Mouse (Mus musculus) left cerebral cortex, adult 11 months (tissue): ENCODE measurements at regions not wholly inside any gene's neighbourhood (a gene's known extent, or its start where the extent isn't known, plus 50 kb on each side); places are given as distances from the start of the nearest gene placed in this dataset.
A peak's percentile ranks its signal among the peaks of the same experiment; 100 is the strongest.

ENCODE experiments used
- DNase-seq: peaks from one replicate; pipeline ENCODE4 v3.0.0; 2022; ENCODE audit warnings: low spot score

DNA sequence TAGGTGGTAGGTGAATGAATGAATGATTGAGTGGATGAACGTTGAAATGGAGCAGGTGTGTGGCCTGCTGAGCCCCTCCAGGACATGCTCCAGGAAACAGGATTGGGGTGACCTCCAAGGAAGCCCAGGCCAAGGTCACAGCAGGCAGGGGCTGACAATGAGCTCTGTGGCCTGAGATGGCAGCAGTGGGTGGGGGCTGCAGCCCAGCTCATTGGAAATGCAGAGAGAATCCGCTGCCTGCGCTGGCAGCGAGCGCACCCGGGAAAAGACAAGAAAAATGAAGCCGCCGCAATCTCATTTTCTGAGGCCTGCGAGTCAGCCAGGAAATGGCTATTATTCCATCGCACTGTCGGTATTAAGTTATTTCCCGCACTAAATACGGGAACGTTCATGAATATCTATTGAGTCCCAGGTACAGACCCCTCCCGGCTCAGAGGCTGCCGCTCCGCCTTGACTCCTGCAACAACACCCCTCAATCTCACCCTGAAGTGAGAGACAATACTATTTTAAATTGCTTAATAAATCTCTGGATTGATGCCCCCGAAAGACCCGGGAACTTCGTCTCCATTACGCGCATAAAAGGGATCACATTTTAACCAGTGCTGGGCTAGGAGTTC is 153.7 kb downstream of the Cryba4 start:
- DNase-seq: no peak

DNA sequence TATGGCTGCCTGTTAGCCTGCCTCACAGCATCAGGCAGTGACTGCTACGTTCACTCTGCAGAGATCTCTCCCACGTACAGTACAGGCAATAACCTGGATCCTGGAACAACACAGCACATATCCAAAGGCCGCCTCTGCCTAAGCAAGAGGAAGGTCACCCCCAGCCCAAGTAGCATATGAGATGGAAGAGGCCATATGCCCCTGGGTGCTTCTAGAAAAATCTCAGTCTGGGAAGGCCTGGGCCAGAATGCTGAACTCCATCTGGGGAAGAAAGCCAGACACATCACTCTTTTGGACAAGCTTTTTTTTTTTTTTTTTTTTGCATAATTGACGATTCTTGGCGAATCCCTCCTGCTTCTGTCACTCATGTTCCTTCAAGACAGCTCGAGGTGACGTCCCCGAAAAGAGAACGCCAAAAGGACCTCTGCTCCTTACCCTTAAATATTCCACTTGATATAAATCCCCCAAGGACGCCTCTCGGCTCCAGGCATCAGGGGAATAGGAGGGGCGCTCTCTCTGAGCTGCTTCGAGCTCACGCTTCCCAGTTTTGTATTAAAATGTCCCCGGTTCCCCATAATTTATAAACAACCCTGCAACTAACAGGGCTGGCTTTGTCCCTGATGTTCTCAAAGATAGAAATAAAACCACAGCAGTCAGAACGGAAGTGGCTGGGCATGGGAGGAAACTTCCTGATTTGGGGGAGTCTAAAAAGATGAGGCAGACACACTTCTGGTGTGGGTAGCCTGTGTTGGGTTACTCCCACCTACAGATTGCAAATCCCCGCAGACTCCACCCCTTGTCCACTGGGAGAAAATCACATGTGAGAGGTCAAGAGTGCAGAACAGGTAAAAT is 150.4 kb downstream of the Cryba4 start:
- no peak for DNase-seq

DNA sequence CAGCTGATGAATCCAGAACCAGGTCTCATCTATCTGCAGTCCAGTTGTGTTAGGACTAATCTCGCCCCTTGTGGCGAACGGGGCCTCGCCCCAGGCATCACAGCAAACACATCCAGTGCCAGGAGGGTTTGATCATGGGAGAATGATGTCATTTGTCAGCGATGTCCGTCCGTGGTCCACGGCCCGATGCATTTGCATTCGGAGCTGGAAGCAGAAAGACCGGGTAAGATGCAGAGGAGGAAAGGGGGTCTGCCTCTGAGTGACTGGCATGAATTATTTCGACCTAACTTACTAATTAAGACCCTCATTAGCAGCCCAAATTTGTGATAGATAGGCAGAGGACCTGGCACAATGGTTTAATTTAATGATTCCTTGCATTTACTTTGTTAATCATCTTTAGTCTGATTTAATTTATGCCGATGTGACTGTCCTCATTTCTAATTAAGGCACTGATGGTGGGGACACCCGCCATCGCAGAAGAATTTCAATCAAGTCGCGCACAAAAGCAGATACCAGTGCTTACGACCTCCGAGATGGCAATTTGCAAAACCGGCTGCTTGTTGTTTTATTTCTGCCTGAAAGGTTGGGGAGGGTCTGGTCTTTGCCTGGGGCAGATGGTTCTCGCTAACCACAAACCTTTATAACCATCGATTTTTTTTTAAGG is 141.9 kb downstream of the Cryba4 start:
- peak; percentile 38 for DNase-seq

DNA sequence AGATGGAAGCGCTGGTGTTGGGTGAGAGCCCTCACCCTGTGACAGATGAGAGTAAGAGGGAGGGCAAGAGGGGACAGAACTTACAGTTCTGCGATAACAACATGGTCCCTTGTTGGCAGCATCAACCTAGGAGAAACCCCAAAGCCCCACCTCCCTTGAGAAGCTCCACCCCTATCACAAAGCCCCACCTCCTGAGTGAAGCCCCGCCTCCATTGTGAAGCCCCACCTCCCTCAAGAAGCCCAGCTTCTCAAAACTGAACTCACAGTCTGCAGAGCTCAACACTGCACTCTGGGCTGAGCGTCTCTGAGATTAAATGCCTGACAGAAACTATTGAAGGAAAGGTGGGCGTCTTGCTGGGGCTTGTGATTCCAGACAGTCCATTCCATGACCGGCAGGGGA is 131.6 kb downstream of the Cryba4 start:
- DNase-seq: no peak

DNA sequence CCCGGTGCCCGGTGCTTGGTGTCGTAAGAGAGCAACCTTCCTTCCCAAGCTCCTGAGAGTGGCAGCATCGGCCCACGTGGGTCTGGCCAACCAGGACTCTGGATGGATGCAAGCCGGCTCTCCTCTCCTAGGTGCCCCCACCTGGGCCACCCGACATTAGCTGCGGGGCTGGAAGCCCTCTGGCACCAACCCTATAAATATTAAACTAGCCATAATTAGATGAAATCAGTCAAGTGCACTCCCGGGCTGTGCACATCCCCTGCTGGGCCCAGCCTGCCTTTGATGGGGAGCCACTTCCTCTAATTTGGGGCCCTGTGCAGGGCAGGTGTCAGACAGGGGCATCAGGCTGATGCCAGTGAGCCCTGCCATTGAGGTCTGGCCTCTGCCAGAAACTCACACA is 130.8 kb downstream of the Cryba4 start:
- DNase-seq: no peak

DNA sequence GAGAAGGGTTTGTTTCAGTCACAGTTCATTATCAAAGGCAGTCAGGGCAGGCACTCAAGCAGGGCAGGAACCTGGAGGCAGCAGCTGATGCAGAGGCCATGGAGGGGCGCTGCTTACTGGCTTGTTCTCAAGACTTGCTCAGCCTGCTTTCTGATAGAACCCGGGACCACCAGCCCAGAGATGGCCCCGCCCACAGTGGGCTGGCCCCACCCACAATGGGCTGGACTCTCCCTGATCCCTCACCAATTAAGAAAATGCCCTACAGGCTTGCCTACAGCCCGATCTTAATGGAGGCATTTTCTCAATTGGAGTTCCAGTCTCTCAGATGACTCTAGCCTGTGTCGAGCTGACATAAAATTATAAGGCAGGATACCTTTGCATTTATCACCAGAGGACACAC is 129.7 kb downstream of the Cryba4 start:
- no peak for DNase-seq

DNA sequence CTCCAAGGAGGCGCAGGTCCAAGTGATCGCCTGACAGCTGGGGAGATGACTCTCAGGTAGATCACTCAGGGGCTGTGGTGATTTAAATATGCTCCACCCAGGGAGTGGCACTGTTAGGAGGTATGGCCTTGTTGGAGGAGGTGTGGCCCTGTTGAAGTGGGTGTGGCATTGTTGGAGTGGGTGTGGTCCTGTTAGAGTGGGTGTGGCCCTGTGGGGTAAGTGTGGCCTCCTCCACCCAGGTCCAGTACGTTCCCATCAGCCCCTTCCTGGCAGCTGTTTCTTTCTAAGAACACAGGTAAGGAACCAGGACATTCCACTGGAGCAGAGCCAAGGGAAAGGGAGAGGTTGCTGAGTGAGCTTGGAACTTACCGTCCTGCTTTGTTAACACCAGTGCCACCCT is 125.1 kb downstream of the Cryba4 start:
- DNase-seq: no peak

DNA sequence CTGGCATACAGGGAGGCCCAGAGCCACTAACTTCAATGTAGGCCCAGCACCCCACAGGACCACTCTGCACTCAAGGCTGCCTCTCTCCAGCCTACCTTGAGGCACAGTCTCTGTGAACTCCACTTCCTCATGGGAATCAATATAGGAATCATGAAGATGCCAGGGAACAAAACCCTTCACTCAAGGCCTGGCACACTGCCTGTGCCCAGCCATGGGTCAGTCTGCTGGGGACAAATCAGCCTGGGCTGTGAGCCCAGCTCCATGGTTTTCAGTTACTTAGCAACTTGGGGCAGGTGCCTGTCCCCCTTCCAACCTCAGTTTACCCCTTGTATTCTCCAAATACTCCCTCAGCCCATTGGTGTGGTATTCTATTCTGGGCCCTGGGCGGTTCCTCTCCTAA is 119.6 kb downstream of the Cryba4 start:
- no peak for DNase-seq

DNA sequence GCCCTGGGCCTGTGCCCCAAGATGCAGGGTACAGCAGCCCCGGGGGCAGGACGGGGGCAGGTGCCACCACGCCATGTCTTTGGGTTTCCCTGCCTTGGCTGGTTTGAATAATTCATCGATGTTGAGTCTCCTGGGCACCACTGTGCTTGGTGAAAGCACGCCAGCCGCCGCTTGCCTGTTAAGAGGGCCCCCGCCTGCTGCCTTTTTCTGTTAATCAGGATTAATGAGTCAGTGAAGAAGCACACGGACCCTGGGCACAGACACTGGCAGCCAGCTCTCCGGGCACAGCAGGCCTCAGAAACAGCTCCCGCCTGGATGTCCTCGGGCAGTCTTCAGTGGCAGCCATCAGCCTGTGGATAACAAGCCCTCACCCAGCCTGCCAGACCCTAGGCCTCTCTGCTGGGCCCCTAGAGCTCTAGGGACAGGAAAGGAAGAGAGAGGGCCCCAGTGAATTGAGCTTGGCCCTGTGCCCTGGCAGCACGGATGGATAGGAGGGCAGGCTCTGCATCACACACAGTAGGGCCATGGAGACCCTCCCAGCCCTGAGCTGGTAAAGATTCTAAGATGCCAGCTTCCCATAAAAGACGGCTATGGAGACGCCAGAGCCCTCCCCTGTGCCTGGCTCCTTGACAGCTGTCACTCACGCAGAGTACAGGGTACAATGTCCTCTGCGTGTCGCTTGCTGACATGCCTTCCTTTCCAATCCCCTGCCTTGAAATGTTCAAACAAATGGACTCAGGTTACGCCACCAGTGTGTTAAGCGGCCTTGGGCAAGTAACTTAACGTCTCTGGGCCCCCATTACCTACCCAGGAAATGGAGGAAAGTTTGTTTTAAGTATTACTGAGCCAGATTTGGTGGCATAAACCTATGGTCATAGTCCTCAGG is 118.4 kb downstream of the Cryba4 start:
- no peak for DNase-seq

DNA sequence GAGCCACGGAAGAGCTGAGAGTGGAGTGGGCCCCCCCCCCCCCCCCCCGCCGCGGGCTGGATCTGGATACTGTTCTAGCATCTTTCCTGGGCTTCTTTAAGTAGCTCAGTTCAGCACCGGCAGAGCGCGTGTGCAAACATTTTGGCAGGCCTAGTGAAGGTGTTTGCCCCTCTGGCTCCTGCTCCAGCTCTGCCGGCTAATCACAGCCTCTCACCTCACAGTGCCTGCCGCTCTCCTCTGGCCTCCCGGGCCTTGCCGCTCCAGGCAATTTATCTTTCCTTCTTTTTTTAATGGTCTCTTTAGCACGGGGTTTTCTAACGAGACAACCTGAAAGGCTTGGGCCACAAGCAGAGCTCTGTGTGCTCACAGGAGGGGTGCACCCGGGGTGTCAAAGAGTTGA is 115.7 kb downstream of the Cryba4 start:
- no peak for DNase-seq

DNA sequence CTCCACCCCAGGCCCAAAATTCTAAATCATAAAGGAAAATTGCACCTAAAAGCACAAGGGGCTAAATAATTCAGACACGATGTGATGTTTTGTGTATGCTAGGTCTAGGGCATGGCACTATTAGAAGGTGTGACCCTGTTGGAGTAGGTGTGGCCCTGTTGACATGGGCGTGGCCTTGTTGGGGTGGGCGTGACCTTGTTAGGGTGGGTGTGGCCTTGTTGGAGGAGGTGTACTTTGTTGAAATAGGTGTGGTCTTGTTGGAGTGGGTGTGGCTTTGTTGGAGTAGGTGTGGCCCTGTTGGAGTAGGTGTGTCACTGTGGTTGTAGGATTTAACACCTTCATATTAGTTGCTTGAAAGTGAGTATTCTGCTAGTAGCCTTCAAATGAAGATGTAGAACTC is 114.1 kb downstream of the Cryba4 start:
- DNase-seq: no peak

DNA sequence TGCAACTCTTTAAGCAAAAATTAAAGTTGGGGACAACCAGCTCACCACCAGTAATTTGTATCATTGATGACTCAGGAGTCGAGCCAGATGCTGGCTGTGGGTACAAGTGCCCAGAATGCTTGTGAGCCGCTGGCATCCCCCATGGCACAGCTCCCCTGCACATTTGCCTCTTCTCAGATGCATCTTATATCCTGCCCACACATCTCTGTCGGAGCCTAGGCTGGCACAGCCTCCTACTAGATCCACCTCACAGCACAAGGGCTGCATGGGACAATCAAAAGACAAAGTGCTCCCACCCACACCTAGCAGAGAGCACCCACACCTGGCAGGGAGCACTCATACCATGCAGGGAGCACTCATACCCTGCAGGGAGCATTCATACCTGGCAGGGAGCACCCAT is 109.6 kb downstream of the Cryba4 start:
- DNase-seq: peak; percentile 45

DNA sequence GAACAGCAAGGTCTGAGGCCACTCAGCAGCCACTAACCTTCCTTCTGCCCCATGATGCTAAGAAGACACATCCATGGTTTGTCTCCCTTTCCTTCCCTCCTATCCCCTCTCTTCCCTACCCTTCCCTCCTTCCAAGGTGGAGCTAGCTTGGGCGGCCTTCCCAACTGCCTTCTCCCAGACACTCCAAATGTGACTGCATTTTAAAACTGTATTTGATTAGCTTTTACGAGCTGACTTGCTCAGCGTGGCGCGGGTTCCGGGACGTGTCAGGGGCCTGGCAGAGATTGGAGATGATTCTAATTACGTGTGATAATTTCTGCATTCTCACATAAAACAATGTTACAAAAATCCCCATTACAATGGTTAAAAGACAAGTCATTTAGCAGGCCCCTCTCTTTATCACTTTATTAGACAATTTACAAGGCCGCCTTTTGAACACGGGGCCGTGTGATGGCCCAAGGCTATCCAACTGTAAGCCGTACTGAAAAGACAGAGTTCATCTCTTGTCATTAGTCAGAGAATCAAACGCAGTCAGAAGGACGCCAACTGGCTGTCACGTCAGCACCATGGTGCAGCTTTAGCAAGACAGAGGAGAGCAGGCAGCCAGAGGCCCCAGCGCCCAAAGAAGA is 108.2 kb downstream of the Cryba4 start:
- DNase-seq: no peak

DNA sequence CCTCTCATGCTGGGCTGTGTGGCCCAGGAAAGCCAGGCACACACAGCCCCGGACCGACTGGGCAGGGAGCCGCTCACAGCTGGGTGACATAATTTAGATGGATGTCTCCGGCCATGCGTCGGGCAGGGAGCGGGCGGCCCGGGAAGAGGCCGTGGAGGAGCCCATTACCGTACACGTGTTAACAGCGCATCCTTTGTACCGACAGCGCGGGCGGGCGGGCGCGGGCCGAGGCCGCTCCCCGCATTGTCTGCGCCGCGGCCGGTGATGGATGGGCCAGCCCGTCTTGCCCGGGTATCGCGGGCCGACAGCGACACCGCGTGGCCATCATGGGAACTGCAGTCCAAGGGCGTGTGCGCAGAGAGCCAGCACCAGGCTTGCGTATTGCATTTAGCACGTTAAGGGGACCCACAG is 98.6 kb downstream of the Cryba4 start:
- peak; percentile 53 for DNase-seq

DNA sequence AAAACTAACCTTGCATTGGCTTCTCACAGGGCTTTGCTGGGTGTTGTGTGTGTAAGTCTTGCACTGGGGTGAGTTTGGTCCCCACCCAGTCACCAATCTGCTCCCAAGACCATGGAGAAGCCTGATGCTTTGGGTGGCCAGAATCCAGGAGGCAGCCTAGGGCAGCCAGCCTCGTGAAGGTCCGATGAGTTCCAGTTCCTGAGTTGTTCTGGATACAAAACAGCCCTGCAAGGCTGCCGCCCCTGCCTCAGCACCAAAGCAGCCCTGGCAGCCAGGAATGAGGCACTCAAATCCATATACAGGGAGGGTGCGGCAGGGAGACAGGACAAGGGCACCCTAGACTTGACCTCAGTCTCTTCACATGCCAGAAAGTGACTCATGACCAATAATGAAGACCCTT is 97.7 kb downstream of the Cryba4 start:
- no peak for DNase-seq

DNA sequence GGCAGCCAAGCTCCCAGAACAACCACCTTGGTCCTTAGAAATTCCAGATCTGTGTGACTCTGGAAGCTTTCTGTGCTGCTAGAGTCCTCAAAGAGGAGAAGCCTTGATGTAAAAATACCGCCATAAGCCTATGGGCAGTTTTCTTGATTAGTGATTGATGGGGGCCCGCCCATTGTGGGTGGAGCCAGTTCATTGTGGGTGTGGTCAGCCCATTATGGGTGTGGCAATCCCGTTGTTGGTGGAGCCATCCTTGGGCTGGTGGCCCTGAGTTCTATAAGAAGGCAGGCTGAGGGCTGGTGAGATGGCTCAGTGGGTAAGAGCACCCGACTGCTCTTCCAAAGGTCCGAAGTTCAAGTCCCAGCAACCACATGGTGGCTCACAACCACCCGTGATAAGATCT is 97.3 kb downstream of the Cryba4 start:
- no peak for DNase-seq

DNA sequence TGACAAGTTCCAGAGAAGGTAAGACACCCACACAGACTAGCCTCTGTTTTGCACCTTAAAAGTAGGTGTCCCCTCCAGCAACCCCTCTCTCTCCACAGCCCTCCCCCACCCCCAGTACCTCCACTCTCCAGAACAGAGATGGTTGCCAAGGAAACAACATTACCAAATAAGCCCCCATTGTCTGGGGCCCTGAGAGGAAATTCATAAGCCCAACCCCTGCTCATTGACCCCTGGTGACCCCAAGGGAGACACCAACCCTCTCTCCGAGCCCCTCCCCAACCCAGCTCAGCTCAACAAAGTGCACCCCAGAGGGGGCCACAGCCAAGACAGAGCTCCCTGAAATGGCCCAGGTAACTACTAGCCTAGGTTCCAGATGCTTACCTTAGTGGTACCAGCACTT is 96.3 kb downstream of the Cryba4 start:
- DNase-seq: no peak

DNA sequence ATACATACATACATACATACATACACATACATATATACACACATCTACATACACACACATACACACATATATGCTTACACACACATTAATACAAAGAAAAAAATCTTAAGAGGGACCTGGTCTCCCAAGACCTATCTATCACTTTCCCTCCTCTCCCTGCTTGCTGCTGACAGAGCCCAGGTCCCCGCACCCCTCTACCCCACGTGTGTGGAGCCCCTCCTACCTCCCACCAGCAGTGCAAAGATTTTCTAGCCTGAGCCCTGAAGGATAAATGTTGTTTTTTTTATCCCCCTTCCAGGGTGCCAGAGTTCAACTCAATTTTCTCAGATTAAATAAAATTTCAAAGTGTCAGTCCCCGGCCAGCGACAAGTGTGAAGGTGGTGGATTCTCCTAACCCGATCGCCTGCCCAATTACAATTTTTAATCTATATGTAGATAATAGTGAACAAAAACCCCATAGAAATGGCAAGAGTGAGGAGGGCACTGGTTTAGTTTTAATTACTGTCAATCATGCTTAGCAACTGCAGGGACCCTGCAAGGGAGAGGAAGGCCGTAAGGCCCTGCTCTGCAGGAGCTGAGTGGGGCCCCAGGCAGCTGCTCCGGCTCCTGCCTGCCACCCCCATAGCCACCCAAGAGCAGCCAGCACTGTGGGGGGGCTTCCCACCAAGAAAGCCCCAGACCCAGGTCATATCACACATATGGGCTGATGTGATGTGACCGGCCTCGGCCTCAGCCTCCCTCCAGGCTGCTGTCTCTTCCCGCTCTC is 85.7 kb downstream of the Cryba4 start:
- DNase-seq: no peak

DNA sequence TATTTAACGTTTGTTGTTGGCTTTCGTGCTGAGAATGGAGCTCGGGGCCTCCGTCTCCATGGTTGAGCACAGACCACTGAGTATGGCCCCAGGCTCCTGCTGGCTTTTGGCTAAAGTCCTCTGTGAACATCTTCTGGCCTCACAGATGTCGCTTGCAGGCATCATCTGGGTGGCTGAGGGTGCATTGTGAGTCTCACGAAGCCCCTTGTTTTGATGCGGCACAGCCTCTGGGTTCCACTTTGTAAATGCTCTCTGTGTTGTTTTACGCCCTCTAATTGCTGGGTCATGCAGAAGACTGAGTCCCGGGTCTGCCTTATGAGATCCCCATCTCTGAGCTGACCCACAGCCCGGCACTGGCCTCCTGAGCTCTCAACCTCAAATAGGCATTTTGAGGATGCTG is 84.5 kb downstream of the Cryba4 start:
- no peak for DNase-seq

DNA sequence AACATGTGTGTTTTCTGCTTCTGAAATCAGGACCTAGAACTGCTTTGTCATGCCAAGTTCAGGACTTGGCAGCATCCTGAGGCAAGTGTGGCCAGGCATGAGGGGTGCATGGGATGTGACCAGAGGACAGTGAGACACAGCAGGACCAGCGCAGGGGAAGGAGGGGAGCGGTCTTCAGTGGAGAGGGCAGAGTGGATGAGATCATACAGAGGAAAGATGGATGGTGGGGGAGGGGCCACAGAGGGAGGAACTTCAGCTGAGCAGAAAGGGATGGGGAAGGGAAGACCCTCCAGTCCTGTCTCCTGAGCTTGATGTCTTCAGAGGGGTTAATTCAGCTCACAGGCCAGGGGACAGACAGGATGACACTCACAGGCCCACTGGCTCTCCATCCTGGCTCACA is 81.0 kb downstream of the Cryba4 start:
- DNase-seq: no peak
